Mouse (Mus musculus): Measurements from ENCODE around the gene Olfr551. TPM values are rescaled to one million over a fixed set of nuclear protein-coding genes. Genes with fewer than 3 reads are reported as not detected.
"Not testable (repeated sequence)": the region's sequence is repeated elsewhere in the genome, so short reads cannot be mapped to it uniquely, and the experiment has no call there.

Gene Olfr551
- total RNA-seq (2021) = not detected
- long read RNA-seq, experiment 1 = 0 reads
- long read RNA-seq, experiment 2 = 0 reads

GRCm38 (mm10) chr7:102591786-102592185, at the start of gene Olfr551:
Olfr551 (minus strand) TSS chr7:102591886.
- no peak for DNase-seq (ENCODE audit: extremely low spot score in 1 of 2, low spot score in 2 of 2)
- intact Hi-C loops (cut with DNase I) = no loop called here
- H3K27ac ChIP-seq = no peak within 1 kb of the TSS
- no peak within 1 kb of the TSS for H3K4me3 ChIP-seq
- no peak for TF ChIP-seq CTCF (IDR thresholded peaks at IDR 0.05)

DNA sequence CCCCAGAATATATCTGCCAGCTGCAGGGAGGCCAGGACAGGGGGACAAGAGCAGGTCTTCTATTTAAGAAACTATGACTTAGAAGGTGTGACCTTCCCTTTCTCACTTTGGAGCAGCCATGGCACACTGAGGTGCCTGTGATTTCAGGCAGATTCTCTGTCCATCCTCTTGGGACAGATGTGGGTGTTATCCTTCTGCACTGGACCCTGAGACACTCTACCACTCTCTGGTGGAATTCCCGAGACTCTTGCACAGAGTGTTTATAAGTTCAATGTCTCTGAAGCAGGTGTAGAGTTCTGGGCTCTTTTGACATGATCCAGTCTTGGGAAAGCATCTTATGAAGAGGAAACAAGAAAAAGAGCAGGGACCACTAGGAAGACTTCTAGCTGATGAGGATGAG, 46.4 kb upstream of the Olfr551 start, which contains the start of gene Olfr554:
Gene Olfr554, plus strand, starts transcription at position 301 of the 400 bp plus-strand sequence.
- DNase-seq (ENCODE audit: extremely low spot score in 1 of 2, low spot score in 2 of 2) = no peak
- Histone ChIP-seq H3K4me3 (no peak within 1 kb of the TSS), H3K27ac (no peak within 1 kb of the TSS)
- TF ChIP-seq CTCF (IDR thresholded peaks at IDR 0.05) = no peak
- intact Hi-C loops (cut with DNase I) = no loop called here

DNA sequence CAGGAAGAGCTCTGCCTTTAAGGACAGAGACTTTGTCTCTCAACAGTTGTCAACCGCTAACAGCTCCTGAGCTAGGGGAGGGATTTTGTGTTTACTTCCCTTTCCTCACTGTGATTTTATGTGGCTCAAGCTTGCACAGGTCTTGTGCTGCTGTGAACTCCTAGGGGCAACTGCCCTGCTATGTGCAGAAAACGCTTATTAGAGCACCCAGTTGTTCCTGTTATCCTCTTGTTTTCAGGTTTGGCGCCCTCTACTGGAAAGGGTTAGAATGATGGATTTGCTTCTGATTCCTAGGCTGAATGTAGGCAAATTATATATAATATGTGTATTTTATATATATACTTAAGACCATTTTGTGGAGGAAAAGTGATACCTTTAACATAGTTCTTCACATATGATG, 45.0 kb upstream of the Olfr551 start:
- Histone ChIP-seq H3K4me3 (no peak overlapping the region), H3K27ac (no peak overlapping the region)
- peak in 1 of 2 experiments; percentile 18 for DNase-seq (ENCODE audit: extremely low spot score in 1 of 2, low spot score in 2 of 2)
- intact Hi-C loops (cut with DNase I) = loop anchor here (1.0 kb wide), 1 partner anchor 123 kb away; no protein-coding TSS in a partner anchor
- peak; percentile 59 for TF ChIP-seq CTCF (IDR thresholded peaks at IDR 0.05)

GRCm38 (mm10) chr7:102620368-102620767, 28.7 kb upstream of the Olfr551 start:
- H3K27ac ChIP-seq; DNase-seq (ENCODE audit: extremely low spot score in 1 of 2, low spot score in 2 of 2); intact Hi-C loops (cut with DNase I); H3K4me3 ChIP-seq: not testable (repeated sequence)

- no peak for DNase-seq (ENCODE audit: extremely low spot score in 1 of 2, low spot score in 2 of 2)
- no peak overlapping the region for H3K4me3 ChIP-seq
- no peak for TF ChIP-seq CTCF (IDR thresholded peaks at IDR 0.05)
- intact Hi-C loops (cut with DNase I) = no loop called here
- H3K27ac ChIP-seq = no peak overlapping the region
Measured at GRCm38 (mm10) chr7:102619608-102620007, 27.9 kb upstream of the Olfr551 start.

- Histone ChIP-seq H3K4me3 (no peak within 1 kb of the TSS), H3K27ac (no peak within 1 kb of the TSS)
- no peak for DNase-seq (ENCODE audit: extremely low spot score in 1 of 2, low spot score in 2 of 2)
- TF ChIP-seq CTCF (IDR thresholded peaks at IDR 0.05) = no peak
- intact Hi-C loops (cut with DNase I) = no loop called here
Measured at GRCm38 (mm10) chr7:102618118-102618517, 26.4 kb upstream of the Olfr551 start, which contains the start of gene Olfr553. Olfr553 (minus strand) TSS chr7:102618218.

GRCm38 (mm10) chr7:102597378-102598031, 5.8 kb upstream of the Olfr551 start, which contains the start of gene Olfr552:
Olfr552 (plus strand) TSS chr7:102597770.
- no peak within 1 kb of the TSS for H3K4me3 ChIP-seq
- H3K27ac ChIP-seq = no peak within 1 kb of the TSS
- intact Hi-C loops (cut with DNase I) = no loop called here
- TF ChIP-seq CTCF (IDR thresholded peaks at IDR 0.05) = no peak
- DNase-seq (ENCODE audit: extremely low spot score in 1 of 2, low spot score in 2 of 2) = no peak

DNA sequence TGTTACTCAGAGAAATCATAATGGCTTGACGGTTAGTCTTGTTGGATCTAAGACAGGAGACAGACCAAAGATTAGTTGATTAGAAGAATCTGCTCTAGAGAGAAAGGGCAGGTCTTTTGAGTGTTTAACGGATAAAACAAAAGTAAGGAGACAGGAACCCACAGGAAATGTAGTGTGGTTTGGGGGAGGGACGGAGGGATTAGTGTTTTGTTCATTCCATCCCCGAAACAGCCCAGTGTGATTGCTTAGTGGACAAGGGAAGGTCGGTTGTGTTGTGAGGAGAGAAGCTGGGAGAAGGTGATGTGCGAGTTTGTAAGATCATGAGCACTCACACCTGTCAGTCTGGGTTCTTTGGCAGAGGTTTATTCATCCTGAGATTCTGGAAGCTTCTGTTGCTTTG, 15.7 kb downstream of the Olfr551 start:
- no peak for DNase-seq (ENCODE audit: extremely low spot score in 1 of 2, low spot score in 2 of 2)
- TF ChIP-seq CTCF (IDR thresholded peaks at IDR 0.05) = no peak
- no peak overlapping the region for H3K27ac ChIP-seq
- intact Hi-C loops (cut with DNase I) = no loop called here
- H3K4me3 ChIP-seq = no peak overlapping the region

DNA sequence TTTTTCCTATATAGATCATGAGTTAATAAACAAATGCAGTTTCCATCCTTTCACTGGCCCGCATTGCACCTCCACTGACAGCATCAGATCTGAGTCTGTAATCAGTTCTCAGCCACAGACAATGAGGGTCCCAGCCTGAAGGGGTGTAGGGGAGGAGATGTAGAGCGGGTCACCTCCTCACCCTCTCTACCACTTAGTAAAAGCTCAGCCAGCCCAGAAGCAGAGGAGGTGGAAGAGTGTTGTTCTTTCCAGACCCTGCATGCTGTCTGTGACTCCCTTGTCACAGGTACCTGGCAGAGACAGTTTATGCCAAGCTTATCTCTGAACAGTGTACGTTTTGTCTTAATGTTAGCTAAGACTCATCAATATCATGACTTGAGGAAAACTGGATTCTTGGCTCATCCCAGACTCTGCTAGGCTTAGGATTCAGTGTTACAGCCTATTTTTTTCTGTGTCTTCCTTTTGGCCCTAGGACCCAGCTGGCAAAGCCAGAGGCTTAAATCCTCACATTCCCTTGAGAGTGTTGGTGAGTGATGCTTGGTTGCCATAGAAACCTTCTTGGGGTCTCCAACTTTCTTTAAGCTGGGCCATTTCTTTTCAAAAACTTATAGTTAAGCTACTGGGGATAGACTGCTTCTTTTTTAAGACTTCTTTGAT, 18.4 kb downstream of the Olfr551 start:
- DNase-seq (ENCODE audit: extremely low spot score in 1 of 2, low spot score in 2 of 2) = no peak
- Histone ChIP-seq H3K4me3 (no peak overlapping the region), H3K27ac (no peak overlapping the region)
- intact Hi-C loops (cut with DNase I) = no loop called here
- TF ChIP-seq CTCF (IDR thresholded peaks at IDR 0.05) = no peak

- no peak for DNase-seq (ENCODE audit: extremely low spot score in 1 of 2, low spot score in 2 of 2)
- intact Hi-C loops (cut with DNase I) = no loop called here
- no peak within 1 kb of the TSS for H3K4me3 ChIP-seq
- TF ChIP-seq CTCF (IDR thresholded peaks at IDR 0.05) = no peak
- H3K27ac ChIP-seq = no peak within 1 kb of the TSS
Measured at GRCm38 (mm10) chr7:102571142-102571541, 20.5 kb downstream of the Olfr551 start, which contains the start of gene Olfr550. Olfr550 (plus strand) TSS chr7:102571442.

DNA sequence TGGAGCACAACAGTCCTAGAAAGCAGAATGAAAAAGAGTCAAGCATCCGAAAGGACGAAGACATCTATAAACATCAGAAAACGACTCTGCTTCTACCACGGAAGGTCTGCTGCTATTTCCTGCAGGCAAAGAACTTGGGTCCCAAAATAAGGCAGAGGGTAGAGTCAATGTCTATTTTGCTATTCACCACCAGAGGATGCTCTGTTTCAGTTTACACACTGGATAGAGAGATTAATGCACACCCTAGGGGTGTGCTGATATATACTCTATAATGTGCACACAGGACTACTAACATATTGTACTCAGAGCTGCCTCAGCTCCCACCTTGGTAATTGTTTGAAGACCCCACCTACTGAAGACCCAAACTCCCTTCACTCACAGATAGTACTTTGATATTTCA, 25.5 kb downstream of the Olfr551 start:
- Histone ChIP-seq H3K4me3 (no peak overlapping the region), H3K27ac (no peak overlapping the region)
- peak; percentile 27; the same call in 1 of the 2 replicates for TF ChIP-seq CTCF (IDR thresholded peaks at IDR 0.05)
- DNase-seq (ENCODE audit: extremely low spot score in 1 of 2, low spot score in 2 of 2) = no peak
- intact Hi-C loops (cut with DNase I) = no loop called here

All from left cerebral cortex, adult 2 months (tissue).